Mouse (Mus musculus): ENCODE measurements around the gene Akap2. TPM values are rescaled to one million over a fixed set of nuclear protein-coding genes. Genes with fewer than 3 reads are reported as not detected.

The Akap2 gene
- total RNA-seq, 2 experiments from 2014 or later, result not detected

GRCm38 (mm10) chr4:57783853-57784600 is 66.6 kb downstream of the Akap2 start:
- ATAC-seq (replicated peaks; ENCODE audit: low FRiP score, poor library complexity, severe bottlenecking), result no peak

DNA sequence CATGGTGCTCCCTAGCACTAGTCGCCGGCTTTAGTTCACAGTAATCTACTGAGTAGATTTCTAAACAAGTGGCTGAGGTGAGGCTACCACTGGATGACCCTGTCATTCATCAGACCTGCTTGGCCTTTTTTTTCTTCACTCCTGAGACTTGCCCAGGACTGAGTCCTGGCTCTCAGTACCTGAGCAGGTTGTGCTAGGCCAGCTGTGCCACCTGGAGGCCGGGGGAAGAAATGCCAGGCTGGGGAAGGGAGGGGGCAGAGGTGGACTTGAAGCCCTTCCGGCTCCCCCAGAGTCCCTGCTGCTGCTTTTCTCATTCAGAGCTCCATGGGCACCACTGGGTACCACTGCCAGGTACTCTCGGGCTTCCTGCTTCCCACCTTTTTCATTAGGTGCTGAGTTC is 71.3 kb downstream of the Akap2 start:
- ATAC-seq (replicated peaks; ENCODE audit: low FRiP score, poor library complexity, severe bottlenecking), result no peak

- ATAC-seq (replicated peaks; ENCODE audit: low FRiP score, poor library complexity, severe bottlenecking), result no peak
Measured at GRCm38 (mm10) chr4:57789118-57789517, 71.7 kb downstream of the Akap2 start.

DNA sequence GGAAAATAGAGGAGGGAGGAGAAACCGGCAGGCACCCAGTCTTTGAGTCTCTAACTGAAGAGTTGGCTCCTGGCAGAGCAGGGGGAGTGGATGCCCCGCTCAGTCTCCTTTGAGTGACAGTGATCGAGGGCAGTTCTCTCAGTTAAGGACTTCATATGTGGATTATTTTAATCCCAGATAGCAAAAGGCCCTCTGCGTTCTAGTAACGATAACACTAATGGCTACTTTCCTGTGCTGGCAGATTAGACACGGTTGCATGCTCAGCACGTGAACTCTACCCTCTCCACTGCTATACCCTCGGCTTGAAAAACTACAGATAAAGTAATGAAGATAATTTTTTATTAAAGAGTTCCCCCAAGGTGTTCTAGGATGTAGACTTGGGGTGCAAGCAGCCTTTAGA is 76.5 kb downstream of the Akap2 start:
- no peak for ATAC-seq (replicated peaks; ENCODE audit: low FRiP score, poor library complexity, severe bottlenecking)

DNA sequence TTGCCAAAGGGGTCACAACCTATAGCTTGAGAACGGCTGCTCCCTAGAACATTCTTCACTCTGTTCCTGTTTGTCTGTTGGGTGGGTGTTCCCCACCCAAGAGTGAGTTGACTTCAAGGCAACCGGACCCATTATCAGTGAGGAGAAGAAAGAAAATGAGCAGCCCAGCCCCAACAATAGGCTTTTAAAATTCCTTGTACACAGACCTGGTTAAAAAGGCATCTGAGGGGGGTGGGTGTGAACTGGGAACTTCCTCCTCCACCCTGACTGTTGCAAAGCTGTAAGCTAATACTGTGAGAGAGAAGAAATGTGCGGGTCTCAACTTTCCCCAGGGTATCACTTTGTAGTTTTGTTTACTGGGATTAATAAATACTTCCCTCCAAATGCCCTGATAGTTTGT is 77.1 kb downstream of the Akap2 start:
- no peak for ATAC-seq (replicated peaks; ENCODE audit: low FRiP score, poor library complexity, severe bottlenecking)

DNA sequence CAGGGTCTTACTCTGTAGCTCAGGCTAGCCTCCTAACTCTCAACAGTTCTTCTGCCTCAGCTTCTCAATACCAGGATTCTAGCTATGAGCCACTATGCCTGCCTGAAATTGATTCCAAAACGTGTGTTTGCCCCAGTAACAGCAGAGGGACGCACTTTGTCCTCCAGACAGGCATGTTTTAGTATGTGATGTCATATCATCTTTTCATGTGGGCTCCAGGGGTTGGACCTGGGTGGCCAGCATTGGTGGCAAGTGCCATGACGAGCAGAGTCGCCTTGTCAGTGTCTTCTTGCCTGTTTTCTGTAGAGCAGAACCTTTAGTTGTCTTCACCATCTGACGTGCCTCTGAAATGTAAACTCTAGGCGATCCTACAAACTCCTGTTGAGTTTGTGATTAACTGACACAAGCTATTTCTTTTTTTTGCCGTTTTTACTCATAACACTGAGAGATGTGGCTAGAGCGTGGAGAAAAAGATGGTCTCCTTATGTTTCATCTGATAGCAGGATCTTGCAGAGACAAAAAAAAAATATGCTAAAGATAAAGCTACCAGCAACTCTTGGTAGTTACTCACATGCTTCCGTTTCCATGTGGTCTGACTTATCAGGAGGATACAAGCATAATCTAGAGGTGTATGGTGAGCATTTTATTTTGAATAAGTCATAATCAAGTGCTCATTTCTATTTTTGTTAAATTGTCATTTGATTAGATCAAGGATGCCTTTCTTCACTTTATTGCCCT is 80.3 kb downstream of the Akap2 start:
- no peak for ATAC-seq (replicated peaks; ENCODE audit: low FRiP score, poor library complexity, severe bottlenecking)

- 0 out of 2 replicates have a peak, but pooled peaks have one; percentile 55 for ATAC-seq (replicated peaks; ENCODE audit: low FRiP score, poor library complexity, severe bottlenecking)
Measured at GRCm38 (mm10) chr4:57798286-57799018, 81.0 kb downstream of the Akap2 start.

- ATAC-seq (replicated peaks; ENCODE audit: low FRiP score, poor library complexity, severe bottlenecking), result no peak
Measured at GRCm38 (mm10) chr4:57799297-57799696, 81.8 kb downstream of the Akap2 start.

- no peak for ATAC-seq (replicated peaks; ENCODE audit: low FRiP score, poor library complexity, severe bottlenecking)
Measured at GRCm38 (mm10) chr4:57801239-57801638, 83.8 kb downstream of the Akap2 start.

- no peak for ATAC-seq (replicated peaks; ENCODE audit: low FRiP score, poor library complexity, severe bottlenecking)
Measured at GRCm38 (mm10) chr4:57801986-57802385, 84.5 kb downstream of the Akap2 start.

DNA sequence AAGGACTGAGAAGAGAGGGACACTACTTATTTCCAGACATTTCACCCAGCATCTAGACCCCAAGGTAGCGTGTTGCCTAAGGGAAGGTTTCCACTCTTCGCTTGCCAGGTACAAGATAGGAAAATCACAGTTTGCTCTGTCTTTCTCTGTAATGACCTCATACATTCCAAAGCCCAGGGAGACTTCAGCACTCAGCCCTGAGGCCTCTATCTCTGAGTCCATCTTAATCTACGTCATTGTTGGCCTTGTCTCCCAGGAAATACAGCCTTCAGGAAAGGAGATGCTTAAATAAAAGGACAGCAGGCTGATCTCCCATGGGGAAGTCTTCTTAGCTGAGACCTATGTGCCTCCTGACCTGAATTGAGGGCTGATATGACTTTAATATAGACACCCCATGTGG is 85.0 kb downstream of the Akap2 start:
- no peak for ATAC-seq (replicated peaks; ENCODE audit: low FRiP score, poor library complexity, severe bottlenecking)

DNA sequence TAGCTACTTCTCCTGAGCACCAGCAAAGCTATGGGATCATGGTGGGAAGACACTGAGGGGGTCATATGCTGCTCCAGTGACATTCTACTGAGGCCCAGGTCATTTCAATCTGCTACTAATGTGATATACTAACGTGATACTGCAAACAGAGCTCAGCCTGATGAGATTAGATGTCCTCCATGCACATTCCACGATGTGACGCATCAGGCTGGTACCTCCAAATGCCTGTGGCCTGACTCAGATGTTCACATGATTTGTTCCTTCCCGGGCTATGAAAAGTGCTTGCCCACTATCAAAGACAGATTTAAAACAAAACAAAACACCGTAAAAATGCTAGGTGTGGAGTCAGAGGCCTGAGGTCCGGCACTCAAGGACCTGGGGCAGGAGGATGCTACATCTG is 87.4 kb downstream of the Akap2 start:
- no peak for ATAC-seq (replicated peaks; ENCODE audit: low FRiP score, poor library complexity, severe bottlenecking)

DNA sequence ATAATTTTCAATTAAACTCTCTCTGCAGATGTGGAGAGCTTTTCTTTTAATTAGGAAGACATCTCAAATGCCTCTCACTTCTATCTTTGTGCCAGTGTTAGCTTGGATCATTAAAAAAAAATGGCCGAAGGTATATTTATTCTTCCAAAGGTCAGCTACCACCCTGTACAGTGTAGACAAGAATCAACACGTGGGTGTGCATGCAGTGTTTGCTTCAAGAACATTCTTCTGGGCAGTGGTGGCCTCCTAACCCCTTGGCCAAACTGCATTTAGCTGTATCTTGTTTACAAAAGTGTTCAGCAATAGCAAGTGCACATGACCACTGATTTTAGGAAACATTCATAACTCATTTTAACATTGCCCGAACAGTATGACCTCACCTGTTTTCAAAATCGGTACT is 92.0 kb downstream of the Akap2 start:
- no peak for ATAC-seq (replicated peaks; ENCODE audit: low FRiP score, poor library complexity, severe bottlenecking)

DNA sequence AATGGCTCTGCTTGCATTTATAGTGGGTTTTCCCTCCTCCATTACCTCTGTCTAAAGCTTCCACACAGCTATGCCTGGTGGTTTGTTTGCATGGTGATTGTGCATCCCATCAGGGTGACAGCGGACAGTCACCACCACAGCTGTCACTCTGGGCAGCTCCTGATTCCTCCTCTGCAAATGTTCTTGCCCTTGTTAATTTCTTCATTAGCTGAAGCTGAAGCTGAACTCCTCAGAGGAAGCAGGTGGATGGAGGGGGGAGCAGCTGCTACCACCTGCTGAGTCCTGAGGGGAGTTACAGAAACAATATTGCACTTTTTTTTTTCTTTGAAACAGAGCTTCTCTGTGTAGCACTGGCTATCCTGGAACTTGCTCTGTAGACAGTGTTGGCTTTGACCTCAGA is 94.6 kb downstream of the Akap2 start:
- ATAC-seq (replicated peaks; ENCODE audit: low FRiP score, poor library complexity, severe bottlenecking), result no peak

- ATAC-seq (replicated peaks; ENCODE audit: low FRiP score, poor library complexity, severe bottlenecking), result no peak
Measured at GRCm38 (mm10) chr4:57812916-57813575, 95.6 kb downstream of the Akap2 start.

DNA sequence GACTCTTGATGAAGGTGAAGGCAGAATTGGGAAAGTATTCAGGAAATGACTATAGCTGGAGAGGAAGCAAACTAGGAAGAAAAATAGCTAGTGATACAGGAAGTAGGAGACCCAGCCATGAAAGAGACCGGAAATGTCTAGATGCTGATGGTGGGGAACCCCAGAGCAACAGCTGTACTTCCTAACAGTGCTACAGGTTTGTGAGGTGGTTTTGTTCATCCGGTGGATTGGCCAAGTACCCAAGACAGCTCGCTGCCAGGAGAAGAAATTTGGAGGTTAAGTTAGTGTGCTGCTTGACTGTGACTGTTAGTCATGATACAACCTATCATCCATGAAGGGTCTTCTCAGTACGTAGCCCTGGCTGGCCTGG is 96.1 kb downstream of the Akap2 start:
- no peak for ATAC-seq (replicated peaks; ENCODE audit: low FRiP score, poor library complexity, severe bottlenecking)

DNA sequence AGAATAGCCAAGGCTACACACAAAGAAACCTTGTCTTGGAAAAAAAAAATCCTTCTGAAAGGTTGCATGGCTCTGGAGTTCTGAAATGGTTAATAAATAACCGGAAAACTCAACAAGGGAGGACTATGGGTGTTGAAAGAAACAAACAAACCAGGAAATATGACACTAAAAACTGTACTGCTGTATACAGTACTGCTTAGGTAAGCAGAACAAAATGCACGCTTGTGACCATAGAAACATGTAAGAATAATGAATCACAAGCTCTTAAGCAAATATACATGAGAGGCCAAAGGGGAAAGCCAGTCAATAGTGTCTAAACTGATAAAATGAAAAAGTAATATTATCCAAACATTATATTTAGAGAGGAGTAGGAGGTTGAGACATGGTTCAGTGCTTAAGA is 97.9 kb downstream of the Akap2 start:
- no peak for ATAC-seq (replicated peaks; ENCODE audit: low FRiP score, poor library complexity, severe bottlenecking)

- no peak for ATAC-seq (replicated peaks; ENCODE audit: low FRiP score, poor library complexity, severe bottlenecking)
Measured at GRCm38 (mm10) chr4:57816146-57816545, 98.7 kb downstream of the Akap2 start.

GRCm38 (mm10) chr4:57820839-57821374 is 103.5 kb downstream of the Akap2 start:
- ATAC-seq (replicated peaks; ENCODE audit: low FRiP score, poor library complexity, severe bottlenecking), result no peak

Data from erythroid progenitor cell, adult 5-6 weeks (primary cell).